Mouse (Mus musculus): Measurements from ENCODE around the gene Srp54b. TPM values are rescaled to one million over a fixed set of nuclear protein-coding genes. Genes with fewer than 3 reads are reported as not detected.
"Not testable (repeated sequence)": the region's sequence is repeated elsewhere in the genome, so short reads cannot be mapped to it uniquely, and the experiment has no call there.

The Srp54b gene
- 67.5 and 68.5 TPM in 2 replicates for polyA plus RNA-seq (2015; fragmentation: Nextera tagmentation; extraction: Ambion mirVana)

DNA sequence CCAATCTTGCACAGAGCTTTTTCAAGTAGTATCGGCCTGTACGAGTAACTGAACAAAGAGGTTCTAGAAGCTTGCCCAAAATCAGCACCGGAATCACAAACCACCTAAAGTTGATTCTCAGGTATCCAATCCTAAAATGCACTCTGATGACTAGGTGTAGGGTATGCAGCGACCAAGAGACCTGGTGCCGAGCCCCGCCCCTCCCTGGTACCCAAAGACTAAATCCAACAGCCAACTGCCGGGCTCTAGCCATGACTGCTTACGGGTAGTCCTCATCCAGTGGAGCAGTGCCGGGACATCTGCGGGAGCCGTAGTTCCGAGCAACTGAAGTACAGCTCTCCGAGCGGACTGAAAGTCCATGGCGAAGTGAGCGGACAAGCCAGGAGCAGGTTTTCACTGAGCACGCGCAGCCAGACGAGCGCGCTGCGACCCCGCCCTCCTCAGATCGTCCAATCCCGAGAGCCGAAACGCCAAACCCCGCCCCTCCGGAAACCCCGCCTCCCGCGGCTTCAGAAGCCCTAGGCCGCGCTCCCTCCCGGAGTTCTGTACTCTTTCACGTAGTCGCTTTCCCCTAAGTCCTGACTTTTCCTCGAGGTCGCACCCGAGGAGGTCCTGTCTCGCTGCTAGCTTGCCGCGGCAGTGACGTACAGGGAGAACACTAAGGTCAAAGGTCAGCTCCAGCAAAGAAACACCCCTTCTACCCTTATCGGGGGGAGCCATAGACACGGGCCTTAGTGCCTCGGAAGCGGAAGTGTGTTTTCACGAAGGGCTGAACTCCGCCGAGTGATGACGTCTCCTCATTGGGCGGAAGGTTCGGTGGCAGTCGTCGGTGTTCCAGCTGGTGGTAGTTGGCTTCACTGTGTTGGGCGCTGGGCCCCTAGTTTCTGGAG is at the start of gene Srp54b:
TSS of gene Srp54b (plus strand) at position 546 of the 890 bp plus-strand sequence.
- H3K27me3 ChIP-seq (replicated peaks; ENCODE audit: control insufficient read depth, insufficient read depth, low read length); H3K9ac ChIP-seq (replicated peaks; ENCODE audit: low read depth, low read length); H3K4me1 ChIP-seq (replicated peaks; ENCODE audit: control insufficient read depth, insufficient read depth, low read length); H3K36me3 ChIP-seq (ENCODE audit: control insufficient read depth, insufficient read depth); H3K9me3 ChIP-seq (ENCODE audit: control insufficient read depth, low read length); H3K4me2 ChIP-seq (ENCODE audit: low read length); H3K27ac ChIP-seq (ENCODE audit: low read length): not testable (repeated sequence)
- peak within 1 kb of the TSS; percentile 26 for H3K4me3 ChIP-seq (replicated peaks; ENCODE audit: low read length)
- peak; percentile 99 for ATAC-seq
- WGBS = no CpG with 5 or more reads among the region's 57 CpGs

DNA sequence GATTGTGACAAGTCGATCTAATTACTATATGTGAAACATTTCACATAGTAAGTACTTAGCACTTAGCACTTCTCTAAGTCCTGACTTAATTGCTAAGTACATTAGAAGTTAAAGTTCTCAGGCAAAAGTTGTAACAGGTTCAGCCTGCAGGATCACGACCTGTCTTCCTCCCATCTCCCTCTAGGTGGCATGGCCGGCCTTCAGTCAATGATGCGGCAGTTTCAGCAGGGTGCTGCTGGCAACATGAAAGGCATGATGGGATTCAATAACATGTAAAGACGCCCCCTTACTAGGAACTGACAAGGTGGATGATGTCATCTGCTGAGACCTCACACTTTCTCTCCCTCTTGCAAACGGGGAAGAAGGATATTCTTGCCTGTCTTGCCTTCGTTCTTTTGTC is 42.3 kb upstream of the Srp54b start:
- not testable (repeated sequence) for H3K4me1 ChIP-seq (replicated peaks; ENCODE audit: control insufficient read depth, insufficient read depth, low read length); H3K36me3 ChIP-seq (ENCODE audit: control insufficient read depth, insufficient read depth); H3K27me3 ChIP-seq (replicated peaks; ENCODE audit: control insufficient read depth, insufficient read depth, low read length); H3K9me3 ChIP-seq (ENCODE audit: control insufficient read depth, low read length); H3K4me2 ChIP-seq (ENCODE audit: low read length); H3K4me3 ChIP-seq (replicated peaks; ENCODE audit: low read length); H3K9ac ChIP-seq (replicated peaks; ENCODE audit: low read depth, low read length); ATAC-seq; H3K27ac ChIP-seq (ENCODE audit: low read length)
- no CpG with 5 or more reads among the region's 7 CpGs for WGBS

DNA sequence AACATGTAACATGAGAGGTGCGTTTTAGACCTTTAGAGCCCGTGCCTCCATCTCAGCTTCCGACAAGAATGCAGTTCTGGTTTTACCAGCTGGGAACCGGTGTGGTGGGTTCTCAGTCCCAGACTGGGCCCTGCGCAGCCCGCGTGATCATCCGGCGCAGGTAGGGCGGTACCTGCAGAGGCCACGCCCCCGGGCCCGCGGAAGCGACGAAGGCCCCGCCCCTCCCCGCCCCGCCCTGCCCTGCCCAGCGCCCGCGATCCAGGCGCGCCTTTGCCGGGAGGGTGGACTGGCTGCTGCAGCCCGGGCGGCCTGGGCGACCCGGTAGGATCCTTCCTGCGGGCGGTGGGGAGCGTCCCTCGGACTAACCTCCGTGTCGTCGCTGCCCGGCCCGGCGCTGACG is 30.7 kb upstream of the Srp54b start, which contains the start of gene Fam177a:
TSS of gene Fam177a (plus strand) at position 228 of the 400 bp plus-strand sequence.
- not testable (repeated sequence) for H3K9ac ChIP-seq (replicated peaks; ENCODE audit: low read depth, low read length); H3K27me3 ChIP-seq (replicated peaks; ENCODE audit: control insufficient read depth, insufficient read depth, low read length); H3K4me3 ChIP-seq (replicated peaks; ENCODE audit: low read length); H3K36me3 ChIP-seq (ENCODE audit: control insufficient read depth, insufficient read depth); H3K27ac ChIP-seq (ENCODE audit: low read length); H3K4me2 ChIP-seq (ENCODE audit: low read length); H3K9me3 ChIP-seq (ENCODE audit: control insufficient read depth, low read length); H3K4me1 ChIP-seq (replicated peaks; ENCODE audit: control insufficient read depth, insufficient read depth, low read length)
- WGBS = no CpG with 5 or more reads among the region's 40 CpGs
- peak; percentile 98 for ATAC-seq

DNA sequence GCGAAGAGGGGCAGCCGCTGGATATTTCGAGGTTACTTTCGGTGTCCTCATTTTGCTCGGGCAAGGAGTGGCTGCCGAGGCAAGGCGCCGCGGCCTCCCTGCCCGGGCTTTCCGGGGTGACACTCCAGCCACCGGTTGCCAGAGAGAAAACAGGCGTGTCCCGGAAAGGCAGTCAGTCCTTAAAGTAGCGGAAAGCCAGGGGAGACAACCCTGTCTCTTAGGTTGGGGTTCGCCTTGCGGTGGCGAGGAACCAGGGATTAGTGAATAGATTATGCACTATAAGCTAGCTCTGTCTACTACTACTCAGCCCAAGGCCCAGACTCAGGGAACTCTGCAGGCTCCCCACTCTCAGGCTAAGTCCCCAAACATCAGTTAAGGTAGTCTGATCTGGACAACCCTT is 30.2 kb upstream of the Srp54b start:
- not testable (repeated sequence) for H3K9ac ChIP-seq (replicated peaks; ENCODE audit: low read depth, low read length); H3K9me3 ChIP-seq (ENCODE audit: control insufficient read depth, low read length); H3K27me3 ChIP-seq (replicated peaks; ENCODE audit: control insufficient read depth, insufficient read depth, low read length); H3K4me1 ChIP-seq (replicated peaks; ENCODE audit: control insufficient read depth, insufficient read depth, low read length); H3K36me3 ChIP-seq (ENCODE audit: control insufficient read depth, insufficient read depth); H3K4me2 ChIP-seq (ENCODE audit: low read length); H3K4me3 ChIP-seq (replicated peaks; ENCODE audit: low read length); H3K27ac ChIP-seq (ENCODE audit: low read length)
- WGBS = no CpG with 5 or more reads among the region's 18 CpGs
- peak; percentile 62 for ATAC-seq

DNA sequence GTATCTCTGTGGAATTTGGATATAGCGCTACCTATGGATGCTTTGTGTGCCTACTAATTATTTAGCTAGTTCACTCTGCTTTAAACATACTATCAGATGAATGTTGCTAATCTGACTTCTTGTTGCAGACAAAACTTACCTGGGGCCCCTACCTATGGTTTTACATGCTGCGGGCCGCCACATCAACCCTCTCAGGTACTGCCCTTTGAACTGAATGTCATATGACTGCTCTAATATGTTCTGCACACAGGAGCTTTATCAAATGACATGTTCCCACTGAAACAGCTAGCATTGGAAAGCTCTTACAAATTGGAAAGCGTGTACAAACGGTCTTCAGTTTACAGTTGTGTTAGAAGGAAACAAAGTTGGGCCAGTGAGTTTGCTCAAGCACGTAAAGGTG is 19.4 kb upstream of the Srp54b start:
- not testable (repeated sequence) for H3K9ac ChIP-seq (replicated peaks; ENCODE audit: low read depth, low read length); H3K4me1 ChIP-seq (replicated peaks; ENCODE audit: control insufficient read depth, insufficient read depth, low read length); H3K27me3 ChIP-seq (replicated peaks; ENCODE audit: control insufficient read depth, insufficient read depth, low read length); H3K27ac ChIP-seq (ENCODE audit: low read length); ATAC-seq; H3K4me3 ChIP-seq (replicated peaks; ENCODE audit: low read length); H3K36me3 ChIP-seq (ENCODE audit: control insufficient read depth, insufficient read depth); H3K9me3 ChIP-seq (ENCODE audit: control insufficient read depth, low read length); H3K4me2 ChIP-seq (ENCODE audit: low read length)
- no CpG with 5 or more reads among the region's 6 CpGs for WGBS

DNA sequence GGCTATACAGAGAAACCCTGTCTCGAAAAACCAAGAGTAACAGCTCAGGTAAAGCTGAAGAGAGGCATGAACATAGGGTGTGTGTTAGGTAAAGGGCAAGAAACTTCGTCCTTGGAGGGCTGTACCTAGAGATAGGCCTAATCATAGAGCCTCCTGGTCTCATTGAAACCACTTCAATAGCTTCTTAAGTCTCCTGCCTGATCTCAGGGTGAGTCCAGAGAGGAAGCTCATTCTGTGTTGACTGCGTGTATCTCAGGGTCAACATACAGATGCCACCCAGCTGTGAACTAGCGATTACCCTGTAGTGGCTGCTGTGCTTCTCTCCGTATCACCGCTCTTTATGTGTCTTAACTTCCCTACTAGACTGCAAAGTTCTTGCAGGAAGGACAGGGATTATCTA is 17.0 kb upstream of the Srp54b start:
- H3K36me3 ChIP-seq (ENCODE audit: control insufficient read depth, insufficient read depth); H3K4me3 ChIP-seq (replicated peaks; ENCODE audit: low read length); ATAC-seq; H3K27me3 ChIP-seq (replicated peaks; ENCODE audit: control insufficient read depth, insufficient read depth, low read length); H3K27ac ChIP-seq (ENCODE audit: low read length); H3K4me1 ChIP-seq (replicated peaks; ENCODE audit: control insufficient read depth, insufficient read depth, low read length); H3K4me2 ChIP-seq (ENCODE audit: low read length); H3K9me3 ChIP-seq (ENCODE audit: control insufficient read depth, low read length); H3K9ac ChIP-seq (replicated peaks; ENCODE audit: low read depth, low read length): not testable (repeated sequence)
- WGBS = no CpG with 5 or more reads among the region's 6 CpGs

DNA sequence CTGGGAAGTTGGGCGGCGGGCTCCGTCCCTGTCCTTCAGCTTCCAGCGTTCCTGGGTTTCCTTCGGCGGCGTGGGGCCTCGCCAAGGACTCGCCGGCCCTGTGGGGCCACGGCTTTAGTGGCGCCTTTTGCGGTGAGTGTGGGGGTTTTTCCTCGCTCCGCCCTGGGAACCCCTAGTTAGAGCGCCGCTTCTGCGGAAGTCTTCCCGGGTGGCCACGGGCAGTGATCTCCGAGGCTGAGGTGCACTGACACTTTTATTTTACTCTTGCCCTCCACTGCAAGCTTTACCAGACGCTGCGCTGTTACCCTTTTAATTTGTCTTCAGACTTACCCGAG is 512 bp downstream of the Srp54b start:
- ATAC-seq; H3K36me3 ChIP-seq (ENCODE audit: control insufficient read depth, insufficient read depth); H3K9ac ChIP-seq (replicated peaks; ENCODE audit: low read depth, low read length); H3K27me3 ChIP-seq (replicated peaks; ENCODE audit: control insufficient read depth, insufficient read depth, low read length); H3K9me3 ChIP-seq (ENCODE audit: control insufficient read depth, low read length); H3K27ac ChIP-seq (ENCODE audit: low read length); H3K4me2 ChIP-seq (ENCODE audit: low read length); H3K4me1 ChIP-seq (replicated peaks; ENCODE audit: control insufficient read depth, insufficient read depth, low read length): not testable (repeated sequence)
- H3K4me3 ChIP-seq (replicated peaks; ENCODE audit: low read length) = peak overlapping the region; percentile 26
- under 1% methylated on average over 9 of the region's 24 CpGs for WGBS

DNA sequence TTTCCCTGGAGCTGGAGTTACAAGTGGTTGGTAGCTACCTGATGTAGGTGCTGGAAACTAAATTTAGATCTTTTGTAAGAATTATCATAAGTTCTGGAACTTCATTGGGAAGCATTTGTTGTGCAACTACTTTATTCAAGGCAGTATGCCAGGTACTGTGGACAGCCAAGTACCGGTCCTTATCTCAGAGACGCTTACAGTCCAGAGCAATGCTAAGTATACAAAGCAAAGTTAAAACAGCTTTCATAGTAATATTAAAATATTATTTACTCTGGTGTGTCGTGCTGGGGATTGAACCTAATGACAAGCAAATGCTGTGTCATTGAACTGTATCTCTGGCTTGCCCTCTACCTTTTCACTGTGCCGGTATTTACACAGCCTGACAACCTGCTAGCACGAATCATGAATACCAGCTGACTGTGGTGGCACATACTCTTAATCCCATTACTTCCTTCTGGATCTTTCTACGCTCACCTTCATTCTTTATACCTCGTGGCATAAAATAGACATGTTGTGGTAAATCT is 12.2 kb downstream of the Srp54b start:
- not testable (repeated sequence) for H3K4me1 ChIP-seq (replicated peaks; ENCODE audit: control insufficient read depth, insufficient read depth, low read length); H3K27ac ChIP-seq (ENCODE audit: low read length); H3K9me3 ChIP-seq (ENCODE audit: control insufficient read depth, low read length); H3K4me3 ChIP-seq (replicated peaks; ENCODE audit: low read length); H3K4me2 ChIP-seq (ENCODE audit: low read length); H3K9ac ChIP-seq (replicated peaks; ENCODE audit: low read depth, low read length); H3K36me3 ChIP-seq (ENCODE audit: control insufficient read depth, insufficient read depth); ATAC-seq; H3K27me3 ChIP-seq (replicated peaks; ENCODE audit: control insufficient read depth, insufficient read depth, low read length)
- WGBS = no CpG with 5 or more reads among the region's 7 CpGs

DNA sequence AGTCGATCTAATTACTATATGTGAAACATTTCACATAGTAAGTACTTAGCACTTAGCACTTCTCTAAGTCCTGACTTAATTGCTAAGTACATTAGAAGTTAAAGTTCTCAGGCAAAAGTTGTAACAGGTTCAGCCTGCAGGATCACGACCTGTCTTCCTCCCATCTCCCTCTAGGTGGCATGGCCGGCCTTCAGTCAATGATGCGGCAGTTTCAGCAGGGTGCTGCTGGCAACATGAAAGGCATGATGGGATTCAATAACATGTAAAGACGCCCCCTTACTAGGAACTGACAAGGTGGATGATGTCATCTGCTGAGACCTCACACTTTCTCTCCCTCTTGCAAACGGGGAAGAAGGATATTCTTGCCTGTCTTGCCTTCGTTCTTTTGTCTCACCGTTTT is 32.8 kb downstream of the Srp54b start:
- not testable (repeated sequence) for H3K9ac ChIP-seq (replicated peaks; ENCODE audit: low read depth, low read length); ATAC-seq; H3K27ac ChIP-seq (ENCODE audit: low read length); H3K4me3 ChIP-seq (replicated peaks; ENCODE audit: low read length); H3K27me3 ChIP-seq (replicated peaks; ENCODE audit: control insufficient read depth, insufficient read depth, low read length); H3K36me3 ChIP-seq (ENCODE audit: control insufficient read depth, insufficient read depth); H3K4me2 ChIP-seq (ENCODE audit: low read length); H3K9me3 ChIP-seq (ENCODE audit: control insufficient read depth, low read length); H3K4me1 ChIP-seq (replicated peaks; ENCODE audit: control insufficient read depth, insufficient read depth, low read length)
- no CpG with 5 or more reads among the region's 8 CpGs for WGBS

Measured in forebrain, embryonic 16.5 days (tissue).